Mouse (Mus musculus) brain, embryonic 14.5 days (tissue): ENCODE measurements around the gene Fry.

Source experiments
- CTCF ChIP-seq: fragments of 200-500 bp; IDR thresholded peaks from 2 replicates; pipeline ENCODE4 v1.5.1; 2012; ENCODE audit warnings: inconsistent platforms, mild to moderate bottlenecking, moderate library complexity, borderline replicate concordance; ENCODE audit not compliant: insufficient read depth, insufficient read length; ENCODE audit errors: extremely low read depth
- POLR2A ChIP-seq: fragments of 200-500 bp; IDR thresholded peaks from 2 replicates; pipeline ENCODE4 v1.6.1; 2012; ENCODE audit warnings: mild to moderate bottlenecking, inconsistent platforms, borderline replicate concordance; ENCODE audit not compliant: poor library complexity, insufficient read depth, insufficient read length, severe bottlenecking; ENCODE audit errors: extremely low read depth

DNA sequence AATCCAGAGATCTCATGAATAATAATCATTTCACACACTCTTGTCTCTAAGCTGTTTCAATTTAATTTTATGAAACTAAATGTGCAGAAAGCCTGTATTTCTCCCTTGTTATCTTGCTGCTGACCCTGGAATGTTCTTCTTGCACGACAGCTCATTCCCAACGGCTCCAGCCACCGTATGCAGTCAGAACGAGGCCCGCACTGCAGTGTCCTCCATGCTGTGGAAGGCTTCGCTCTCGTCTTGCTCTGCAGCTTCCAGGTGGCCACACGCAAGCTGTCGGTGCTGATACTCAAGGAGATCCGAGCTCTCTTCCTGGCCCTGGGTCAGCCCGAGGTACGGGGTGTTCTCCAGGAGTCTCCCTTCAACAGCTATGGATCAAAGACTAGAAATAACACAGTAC is 270.2 kb downstream of the Fry start:
- TF ChIP-seq CTCF: no peak
- TF ChIP-seq POLR2A: no peak
